Mouse (Mus musculus): ENCODE results near the gene Rbm28.

Rbm28 gene

DNA sequence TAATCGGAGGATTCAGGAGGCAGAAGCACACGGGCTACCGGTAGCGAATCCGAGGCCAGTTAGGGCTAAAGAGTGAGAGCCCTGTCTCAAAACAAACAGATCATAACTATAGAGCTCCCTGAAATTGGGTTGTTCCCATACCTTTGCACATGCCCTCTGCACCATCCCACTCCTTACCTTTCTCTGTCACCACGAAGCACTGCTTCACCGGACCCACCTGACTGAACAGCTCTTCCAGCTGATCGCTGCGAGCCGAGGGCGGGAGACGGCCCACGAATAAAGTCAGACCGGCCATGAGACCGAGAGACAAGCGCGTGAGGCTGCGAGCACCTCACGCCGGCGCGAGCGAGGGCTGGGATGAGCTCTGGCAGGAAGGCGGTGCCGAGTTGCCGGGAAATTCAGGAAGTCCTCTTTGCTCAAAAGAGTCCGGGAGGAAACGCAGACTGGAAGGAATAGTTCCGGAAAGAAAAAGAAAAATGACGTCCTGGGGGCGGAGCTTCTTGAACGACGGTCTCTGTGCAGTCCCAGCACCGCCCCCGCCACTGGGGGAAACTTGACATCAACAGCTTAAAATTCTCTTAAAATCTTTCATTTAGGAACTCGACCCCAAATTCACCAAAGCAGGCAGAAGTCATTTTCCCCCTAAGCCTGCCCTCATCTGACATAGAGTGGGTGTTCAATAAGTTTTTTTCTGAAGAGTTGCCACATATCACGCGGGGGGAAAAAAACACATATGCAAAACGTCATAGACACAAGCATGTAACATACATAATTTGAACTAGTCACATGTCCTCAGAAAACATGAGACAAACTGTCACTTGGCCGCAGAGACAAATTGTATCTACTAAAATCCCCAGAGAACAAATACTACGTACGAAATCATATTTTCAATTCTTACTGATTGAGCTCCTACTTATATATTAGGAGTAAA lies at the start of gene Rbm28:
Gene Rbm28 (minus strand): TSS at position 693 of the 931 bp plus-strand sequence.
- DNase-seq (ENCODE audit: low spot score): peak; percentile 84

DNA sequence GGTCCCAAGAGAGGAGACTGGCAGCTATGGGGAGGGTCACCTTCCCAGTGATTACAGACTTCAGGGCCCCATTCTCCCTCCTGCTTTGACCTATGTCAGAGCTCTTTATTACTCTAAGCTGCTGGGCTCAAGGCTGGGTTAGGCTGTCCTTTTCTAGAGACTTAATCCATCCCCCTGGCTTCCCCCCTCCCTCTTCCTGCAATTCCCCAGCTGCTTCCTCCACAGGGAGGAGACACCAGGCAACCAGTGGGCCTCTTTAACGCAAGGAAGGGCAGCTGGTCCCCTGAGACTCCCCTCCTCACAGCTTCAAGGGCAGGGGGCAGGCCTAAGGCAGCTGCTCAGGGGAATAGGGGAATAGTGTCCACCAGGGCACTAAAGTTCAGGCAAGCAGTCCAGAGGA lies 49.4 kb upstream of the Rbm28 start:
- DNase-seq (ENCODE audit: low spot score): no peak

GRCm38 (mm10) chr6:29213436-29213835 lies 48.6 kb upstream of the Rbm28 start:
- no peak for DNase-seq (ENCODE audit: low spot score)

- peak; percentile 55 for DNase-seq (ENCODE audit: low spot score)
Measured at GRCm38 (mm10) chr6:29211806-29212492, 47.1 kb upstream of the Rbm28 start.

DNA sequence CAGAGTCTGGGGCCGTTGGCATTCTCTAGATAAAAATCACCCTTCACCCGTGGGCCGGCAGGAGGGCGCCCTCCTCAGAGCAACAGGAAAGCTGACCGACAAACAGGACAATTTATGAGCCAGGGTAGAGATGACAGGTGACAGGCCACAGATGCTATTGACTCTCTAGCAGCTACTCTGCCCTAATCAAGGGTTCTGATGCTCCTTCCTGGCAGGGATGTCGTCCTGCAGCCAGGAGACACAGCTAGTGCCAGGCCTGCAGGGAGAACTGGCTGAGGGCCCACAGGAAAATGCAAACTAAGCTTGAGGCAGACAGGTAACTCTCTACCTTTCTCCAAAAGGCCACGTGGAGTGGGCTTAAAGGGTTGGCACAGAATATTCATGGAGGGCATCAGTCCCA lies 46.3 kb upstream of the Rbm28 start:
- no peak for DNase-seq (ENCODE audit: low spot score)

- no peak for DNase-seq (ENCODE audit: low spot score)
Measured at GRCm38 (mm10) chr6:29210231-29210936, 45.6 kb upstream of the Rbm28 start.

DNA sequence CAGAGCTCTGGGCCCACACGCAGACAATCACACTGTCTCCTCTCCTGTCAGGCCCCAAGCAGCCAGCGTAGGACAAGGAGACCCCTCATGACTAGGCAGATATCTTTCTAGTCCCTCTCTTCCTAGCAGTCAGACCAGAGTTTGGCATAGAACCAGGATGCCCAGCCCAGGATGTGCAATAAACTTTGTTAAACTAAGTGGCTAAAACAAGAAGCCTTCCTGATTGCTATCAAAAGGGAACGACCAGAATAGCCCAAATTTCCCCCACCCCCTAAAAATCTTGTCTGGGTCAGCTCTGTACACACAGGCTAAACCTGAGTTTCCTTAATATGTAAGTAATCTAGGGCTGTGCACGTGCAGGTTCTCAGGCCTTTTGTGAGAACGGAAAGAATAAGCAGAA lies 43.4 kb upstream of the Rbm28 start:
- no peak for DNase-seq (ENCODE audit: low spot score)

- no peak for DNase-seq (ENCODE audit: low spot score)
Measured at GRCm38 (mm10) chr6:29207017-29207416, 42.2 kb upstream of the Rbm28 start.

DNA sequence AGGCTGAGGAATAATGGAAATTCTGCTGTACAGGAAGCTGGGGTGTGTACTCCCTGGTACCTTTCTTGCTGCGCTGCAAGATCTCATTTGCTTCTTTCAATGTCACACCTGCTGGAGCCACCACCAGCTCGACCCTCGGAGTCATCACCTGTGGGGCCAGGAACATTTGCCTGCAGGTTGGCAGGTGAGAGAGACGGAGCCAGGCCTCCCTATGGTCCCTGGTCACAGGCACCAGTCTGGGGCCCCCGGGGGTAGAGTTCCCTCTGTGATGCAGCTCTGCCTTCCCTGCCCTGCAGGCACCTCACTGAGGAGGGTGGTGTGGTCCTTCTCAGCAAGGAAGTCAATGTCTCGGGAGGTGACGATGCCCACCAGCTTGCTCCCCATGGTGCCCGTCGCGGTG lies 41.2 kb upstream of the Rbm28 start:
- DNase-seq (ENCODE audit: low spot score): no peak

GRCm38 (mm10) chr6:29204932-29205614 lies 40.3 kb upstream of the Rbm28 start:
- DNase-seq (ENCODE audit: low spot score): peak; percentile 52

- DNase-seq (ENCODE audit: low spot score): no peak
Measured at GRCm38 (mm10) chr6:29203861-29204585, 39.2 kb upstream of the Rbm28 start.

DNA sequence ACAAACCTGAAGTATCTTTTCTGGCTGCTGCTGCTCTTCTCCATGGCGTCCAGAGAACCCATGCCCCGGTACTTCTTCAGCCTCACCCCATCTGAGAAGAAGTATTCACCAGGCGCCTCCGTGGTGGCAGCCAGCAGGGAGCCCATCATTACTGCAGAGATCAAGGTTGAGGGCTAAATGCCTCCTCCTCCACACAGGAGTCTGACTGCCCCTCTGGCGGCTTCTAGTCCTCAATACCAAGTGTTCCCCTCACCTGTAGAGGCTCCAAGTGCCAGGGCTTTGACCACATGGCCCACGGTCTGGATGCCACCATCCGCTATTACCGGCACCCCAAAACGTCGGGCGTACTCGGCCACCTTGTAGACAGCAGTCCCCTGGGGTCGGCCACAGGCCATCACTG lies 38.3 kb upstream of the Rbm28 start:
- no peak for DNase-seq (ENCODE audit: low spot score)

- no peak for DNase-seq (ENCODE audit: low spot score)
Measured at GRCm38 (mm10) chr6:29201988-29202387, 37.2 kb upstream of the Rbm28 start.

DNA sequence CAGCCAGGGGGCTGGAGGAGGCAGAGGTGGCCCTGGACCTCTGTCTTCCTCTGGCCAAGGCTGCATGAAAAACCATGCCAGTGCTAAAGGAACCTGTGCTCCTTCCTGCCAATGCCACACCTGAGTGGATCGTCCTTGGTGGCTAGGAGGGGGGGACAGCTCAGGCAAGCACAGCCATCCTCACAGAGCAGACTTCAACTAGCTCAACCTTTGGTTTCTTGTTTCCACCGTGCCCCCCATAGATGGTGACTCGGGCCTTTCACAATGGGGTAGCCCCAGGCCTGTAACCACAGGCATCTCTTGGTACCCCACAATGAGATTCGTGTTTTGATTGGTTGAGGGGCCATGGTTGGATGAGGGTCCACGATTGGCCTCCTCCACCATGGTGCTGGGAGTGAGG lies 36.5 kb upstream of the Rbm28 start:
- no peak for DNase-seq (ENCODE audit: low spot score)

DNA sequence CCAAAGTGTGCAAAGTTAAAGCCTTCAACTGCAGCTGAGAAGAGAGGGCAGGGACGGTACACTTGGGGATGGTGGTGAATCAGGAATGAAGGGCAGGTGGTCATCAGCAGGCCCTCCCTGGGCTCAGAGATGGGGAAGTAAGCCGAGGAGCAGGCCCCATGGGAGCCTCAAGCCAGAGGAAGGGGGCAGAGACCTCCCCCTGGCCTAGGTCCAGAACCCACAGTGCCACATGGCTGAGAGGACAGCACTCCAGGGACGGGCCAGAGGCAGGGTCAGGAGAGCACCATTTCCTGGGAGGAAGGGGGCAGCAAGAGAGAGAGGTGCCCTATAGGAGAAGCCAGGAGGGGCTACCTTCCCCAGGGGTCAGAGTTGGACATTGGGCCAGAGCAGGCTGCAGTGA lies 35.7 kb upstream of the Rbm28 start:
- no peak for DNase-seq (ENCODE audit: low spot score)

DNA sequence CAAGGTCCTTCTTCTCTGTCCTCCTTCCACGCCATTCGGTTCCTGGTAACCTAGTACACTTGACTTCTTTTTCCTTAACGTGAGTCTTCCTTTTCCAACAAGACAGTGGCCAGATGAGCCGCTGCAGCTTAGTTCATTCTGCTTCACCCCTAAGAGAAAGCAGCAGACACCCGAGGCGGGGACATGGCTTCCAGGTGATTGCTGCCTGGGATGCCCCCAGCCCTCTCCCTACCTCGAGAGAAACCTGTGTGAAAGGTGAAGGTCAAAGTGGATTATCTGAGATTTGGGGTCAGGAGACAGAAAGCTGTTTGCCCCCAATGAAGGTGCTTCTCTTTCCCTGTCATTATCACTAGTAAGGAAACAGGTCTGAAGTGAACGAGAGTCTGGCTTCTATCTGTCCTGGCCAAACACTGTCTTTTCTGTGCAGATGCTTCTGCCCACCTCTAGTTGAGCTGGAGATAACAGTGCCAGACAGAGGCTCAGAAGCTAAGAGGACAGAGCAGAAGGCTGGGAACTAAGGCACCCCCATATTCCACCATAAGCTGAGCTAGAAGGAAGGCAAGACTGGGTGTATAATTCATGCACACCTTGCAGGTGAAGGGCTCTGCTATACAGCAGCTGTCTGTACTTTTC lies 34.5 kb upstream of the Rbm28 start:
- DNase-seq (ENCODE audit: low spot score): no peak

DNA sequence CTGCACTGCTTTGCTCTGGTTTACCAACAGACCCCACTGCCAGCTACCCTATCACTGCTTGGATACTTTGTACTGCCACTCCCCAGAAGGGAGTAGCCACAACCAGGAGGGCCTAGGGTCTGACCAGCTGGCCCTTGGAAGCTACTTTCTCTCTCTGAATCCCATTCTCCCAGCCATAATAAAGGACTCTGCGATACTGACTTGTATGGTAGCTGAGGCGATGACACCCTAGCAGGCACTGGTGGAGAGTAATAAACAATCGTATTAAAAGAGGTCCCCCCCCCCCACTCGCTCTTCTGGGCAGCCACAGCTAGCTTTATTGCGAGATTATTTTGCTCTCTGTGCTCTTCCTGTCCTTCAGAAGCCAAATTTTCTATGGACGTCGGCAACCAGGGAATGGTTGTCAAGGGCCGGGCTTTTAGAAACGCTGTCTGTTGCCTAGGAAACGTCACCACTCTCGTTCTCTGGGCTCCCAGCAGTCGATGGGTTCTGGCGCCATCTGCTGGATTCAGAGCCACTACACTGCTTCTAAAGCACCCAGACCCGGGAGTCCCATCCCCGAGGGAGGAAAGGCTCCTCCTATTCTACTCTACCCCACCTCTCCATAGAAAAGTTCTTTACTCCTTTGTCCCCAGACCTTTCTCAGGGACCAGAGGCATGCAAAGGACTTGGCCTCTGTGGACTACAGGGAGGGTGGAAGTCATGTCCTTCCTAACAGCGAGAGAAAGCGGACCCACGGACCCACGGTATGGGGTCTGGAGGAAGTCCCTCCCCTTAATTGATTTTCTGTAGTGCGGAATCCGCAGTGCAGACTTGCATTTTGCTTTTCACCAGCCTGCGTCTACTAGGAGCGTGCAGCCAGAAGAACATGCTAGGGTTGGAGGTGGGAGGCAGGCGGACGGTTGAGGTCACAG lies 33.8 kb upstream of the Rbm28 start:
- DNase-seq (ENCODE audit: low spot score): peak; percentile 84

DNA sequence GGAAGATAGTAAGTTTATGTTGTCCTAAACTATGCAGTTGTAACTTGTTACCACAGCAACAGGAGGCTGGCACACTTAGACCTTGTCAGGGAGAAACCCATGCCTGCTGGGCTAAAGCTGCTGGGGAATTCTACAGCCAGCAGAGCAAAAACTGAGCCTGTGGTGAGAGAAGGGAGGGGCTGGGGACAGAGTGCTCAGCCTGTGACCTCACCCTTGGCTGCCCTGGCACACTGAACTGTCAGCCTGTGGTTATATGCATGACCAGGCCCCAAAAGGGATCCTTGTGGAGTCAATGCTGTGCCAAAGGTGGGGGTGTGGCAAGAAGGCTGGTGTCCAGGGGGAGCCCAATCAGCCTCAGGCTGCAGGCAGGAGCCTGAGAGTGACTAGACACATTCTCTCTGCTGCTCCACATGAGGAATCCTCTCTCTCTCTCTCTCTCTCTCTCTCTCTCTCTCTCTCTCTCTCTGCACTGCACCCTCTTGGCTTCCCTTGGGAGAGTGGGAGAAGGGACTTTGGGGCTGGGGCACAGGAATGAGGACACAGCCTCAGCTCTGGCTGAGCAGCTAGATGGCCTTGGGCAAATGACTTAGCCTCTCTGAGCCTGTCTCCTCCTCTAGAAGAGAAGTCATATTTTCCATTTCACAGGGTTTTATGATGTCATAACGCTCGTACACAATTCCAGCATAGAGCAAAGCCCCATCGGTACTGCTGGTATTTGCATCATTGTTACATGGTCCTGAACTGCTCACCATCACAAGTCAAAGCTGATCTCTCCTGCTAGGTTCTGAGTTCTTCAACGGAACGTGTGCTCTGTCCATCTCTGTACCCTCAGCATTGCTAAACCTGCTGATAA lies 31.3 kb upstream of the Rbm28 start:
- DNase-seq (ENCODE audit: low spot score): no peak

DNA sequence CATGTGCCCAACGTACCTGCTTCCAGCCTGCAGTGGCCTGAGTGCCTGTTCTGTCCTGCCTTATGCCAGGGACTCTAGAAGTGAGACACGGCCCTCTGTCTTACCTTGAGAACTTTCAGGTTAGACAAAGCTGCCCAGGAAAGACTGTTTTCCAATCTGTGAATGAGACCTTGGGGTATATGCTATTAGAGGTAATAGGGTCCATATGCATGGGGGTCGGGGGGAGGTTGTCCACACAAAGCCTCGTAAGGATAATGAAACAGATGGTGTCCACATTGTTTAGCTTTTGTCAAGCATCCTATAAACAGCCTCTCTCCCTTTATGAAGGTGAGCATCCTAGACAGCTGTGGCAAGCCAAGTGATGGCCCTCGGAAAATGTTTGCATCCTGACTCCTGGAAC lies 30.3 kb upstream of the Rbm28 start:
- DNase-seq (ENCODE audit: low spot score): no peak
